Mouse (Mus musculus): Measurements from ENCODE around the gene Hmx2. TPM values are rescaled to one million over a fixed set of nuclear protein-coding genes. Genes with fewer than 3 reads are reported as not detected.

Gene Hmx2
- total and polyA plus RNA-seq, 3 experiments: 2.0 to 3.1 (median 2.9) TPM

DNA sequence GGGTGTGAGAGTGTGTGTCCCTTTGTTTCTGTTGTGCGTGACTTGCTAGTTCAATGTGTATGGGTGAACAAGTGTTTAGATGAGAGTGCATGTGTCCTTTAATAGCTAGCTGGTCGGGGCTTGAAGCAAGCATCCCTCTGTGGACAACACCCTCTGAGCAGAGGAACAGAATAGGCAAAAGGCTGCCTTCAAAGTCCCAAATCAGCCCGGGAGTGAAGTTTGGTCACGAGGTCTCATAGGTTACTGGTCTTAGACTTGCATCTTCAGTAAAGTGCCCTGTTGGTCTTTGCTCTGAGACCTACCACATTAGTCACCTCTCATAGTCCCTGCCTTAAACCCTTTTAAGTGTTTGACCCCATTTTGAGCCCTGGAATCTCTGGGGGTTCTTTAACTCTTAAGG, 2.9 kb downstream of the Hmx2 start:
- H3K4me3 ChIP-seq (replicated peaks in 1 of 3; ENCODE audit: low read depth in 2 of 3, low read length in 2 of 3, poor library complexity in 1 of 3): no peak overlapping the region
- TF ChIP-seq MXI1 (IDR thresholded peaks at IDR 0.05; ENCODE audit: low read depth, low read length) (no peak), ZKSCAN1 (IDR thresholded peaks at IDR 0.05; ENCODE audit: borderline replicate concordance, low read depth, low read length) (no peak), USF1 (IDR thresholded peaks at IDR 0.05; ENCODE audit: low read depth, low read length) (no peak), BHLHE40 (IDR thresholded peaks at IDR 0.05; ENCODE audit: low read depth, low read length) (no peak), GABPA (IDR thresholded peaks at IDR 0.05; ENCODE audit: insufficient replicate concordance, low read depth, low read length) (no peak), ELF1 (IDR thresholded peaks at IDR 0.05; ENCODE audit: low read depth, low read length) (no peak), USF2 (conservative IDR thresholded peaks at IDR 0.05; ENCODE audit: low read depth, low read length) (no peak), POLR2AphosphoS2 (IDR thresholded peaks at IDR 0.05; ENCODE audit: low read depth, low read length) (no peak), MAZ (IDR thresholded peaks at IDR 0.05; ENCODE audit: low read depth, low read length) (no peak), IRF4 (IDR thresholded peaks at IDR 0.05; ENCODE audit: low read depth, low read length) (no peak), CTCF (conservative IDR thresholded peaks at IDR 0.05 in 1 of 2, IDR thresholded peaks at IDR 0.05 in 1 of 2; ENCODE audit: low read depth in 2 of 2, low read length in 2 of 2) (no peak), ZC3H11A (IDR thresholded peaks at IDR 0.05; ENCODE audit: low read depth, low read length) (no peak), JUN (IDR thresholded peaks at IDR 0.05; ENCODE audit: insufficient read depth, low read depth, low read length) (no peak), SIN3A (IDR thresholded peaks at IDR 0.05; ENCODE audit: low read length) (no peak), MEF2A (IDR thresholded peaks at IDR 0.05; ENCODE audit: borderline replicate concordance, low read depth, low read length) (no peak), KAT2A (IDR thresholded peaks at IDR 0.05; ENCODE audit: insufficient replicate concordance, low read length) (no peak), MAFK (IDR thresholded peaks at IDR 0.05; ENCODE audit: insufficient replicate concordance, low read length) (no peak), NELFE (IDR thresholded peaks at IDR 0.05; ENCODE audit: low read depth, low read length) (no peak)
- no peak for DNase-seq (ENCODE audit: extremely low read depth)
- H3K79me2 ChIP-seq (replicated peaks; ENCODE audit: control insufficient read depth, extremely low read depth, insufficient read depth, poor library complexity, severe bottlenecking): no peaks in the 10 kb centered on the region
- H3K27ac ChIP-seq (ENCODE audit: insufficient read depth, low read depth): no peak overlapping the region
- no peak overlapping the region for H3K9ac ChIP-seq (ENCODE audit: insufficient read depth, low read depth)
- H3K9me3 ChIP-seq (replicated peaks; ENCODE audit: low read length): no peaks in the 10 kb centered on the region
- in situ Hi-C loops (cut with MboI; ENCODE audit: low pct_ligation_motif_present, low pct_unique_long_range_greater_than_20kb, low sequenced_read_pairs) (no loop called here), dilution Hi-C loops (cut with MboI; ENCODE audit: extremely low pct_ligation_motif_present, extremely low pct_unique_long_range_greater_than_20kb, low sequenced_read_pairs) (no loop called here)
- peaks cover 78% of the 10 kb centered on the region for H3K27me3 ChIP-seq (replicated peaks)
- no peak overlapping the region for H3K4me2 ChIP-seq (ENCODE audit: insufficient read depth, low read depth, poor library complexity, severe bottlenecking)
- peaks cover 6 to 20% of the 10 kb centered on the region in 2 experiments; a peak in 3 of 4 replicates for H3K4me1 ChIP-seq (ENCODE audit: control insufficient read depth in 1 of 2, insufficient read depth in 2 of 2)
- peaks cover 2 to 5% of the 10 kb centered on the region in 2 experiments for H3K36me3 ChIP-seq (replicated peaks in 1 of 2; ENCODE audit: control insufficient read depth in 1 of 2, insufficient read depth in 1 of 2, low read length in 1 of 2)

DNA sequence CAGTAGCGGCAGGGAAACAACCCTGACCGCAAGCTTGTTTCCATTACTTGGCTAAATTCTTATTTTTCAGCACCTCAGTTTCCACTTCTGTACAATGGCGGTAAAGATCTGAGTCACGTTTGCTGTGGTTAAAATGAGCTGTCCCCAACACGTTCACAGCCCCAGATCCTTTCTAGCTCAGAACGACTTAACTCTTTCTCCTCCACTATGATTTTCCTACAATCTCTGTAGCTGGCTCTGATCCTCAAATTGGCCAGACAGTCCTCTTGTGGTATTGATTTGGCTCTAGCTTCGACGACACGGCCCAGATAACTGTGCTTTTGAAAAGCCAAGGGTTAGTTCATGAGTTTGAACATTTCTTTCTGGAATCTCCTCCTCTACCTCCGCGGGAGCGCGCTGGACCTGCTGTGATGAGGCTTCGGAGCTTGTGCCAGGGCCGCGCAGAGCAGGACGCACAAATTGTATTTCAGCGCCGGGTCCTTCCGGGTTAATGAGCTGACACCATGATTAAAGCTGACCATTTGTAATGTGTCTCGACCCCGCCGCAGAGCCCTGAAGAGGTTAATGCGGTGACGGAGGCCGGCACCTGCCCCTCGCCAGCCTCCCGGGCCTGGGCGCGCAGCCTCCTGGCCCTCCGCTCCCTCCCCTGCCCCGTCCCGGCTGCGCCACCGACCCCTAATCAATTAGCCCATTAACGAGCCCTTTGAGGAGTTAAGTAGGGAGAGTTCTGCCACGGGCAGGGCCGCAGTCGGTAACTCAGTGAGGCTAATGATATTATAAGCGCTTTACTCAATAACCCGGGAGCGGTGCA, 3.6 kb downstream of the Hmx2 start:
- Histone ChIP-seq H3K4me2 (ENCODE audit: insufficient read depth, low read depth, poor library complexity, severe bottlenecking) (no peak overlapping the region), H3K27ac (ENCODE audit: insufficient read depth, low read depth) (no peak overlapping the region), H3K36me3 (replicated peaks in 1 of 2; ENCODE audit: control insufficient read depth in 1 of 2, insufficient read depth in 1 of 2, low read length in 1 of 2) (peaks cover 2 to 5% of the 10 kb centered on the region in 2 experiments), H3K4me1 (ENCODE audit: control insufficient read depth in 1 of 2, insufficient read depth in 2 of 2) (peaks cover 6 to 20% of the 10 kb centered on the region in 2 experiments; a peak in 3 of 4 replicates), H3K27me3 (replicated peaks) (peaks cover 73% of the 10 kb centered on the region), H3K9me3 (replicated peaks; ENCODE audit: low read length) (no peaks in the 10 kb centered on the region), H3K79me2 (replicated peaks; ENCODE audit: control insufficient read depth, extremely low read depth, insufficient read depth, poor library complexity, severe bottlenecking) (no peaks in the 10 kb centered on the region), H3K4me3 (replicated peaks in 1 of 3; ENCODE audit: low read depth in 2 of 3, low read length in 2 of 3, poor library complexity in 1 of 3) (no peak overlapping the region), H3K9ac (ENCODE audit: insufficient read depth, low read depth) (no peak overlapping the region)
- in situ Hi-C loops (cut with MboI; ENCODE audit: low pct_ligation_motif_present, low pct_unique_long_range_greater_than_20kb, low sequenced_read_pairs) (no loop called here), dilution Hi-C loops (cut with MboI; ENCODE audit: extremely low pct_ligation_motif_present, extremely low pct_unique_long_range_greater_than_20kb, low sequenced_read_pairs) (no loop called here)
- peak; percentile 84 for TF ChIP-seq BHLHE40 (IDR thresholded peaks at IDR 0.05; ENCODE audit: low read depth, low read length)
- TF ChIP-seq UBTF (IDR thresholded peaks at IDR 0.05; ENCODE audit: low read depth, low read length): no peak
- DNase-seq (ENCODE audit: extremely low read depth): no peak
